Mouse (Mus musculus) fibroblast of lung, adult 2 months (primary cell): ENCODE measurements around the gene Pcbd2.

Experiments
- DNase-seq: peaks from one replicate; pipeline ENCODE4 v3.0.0-alpha.2; 2011; ENCODE audit warnings: low read depth

Pcbd2 gene

GRCm38 (mm10) chr13:55826008-55826671 lies 99.0 kb downstream of the Pcbd2 start:
- DNase-seq, result no peak
